Mouse (Mus musculus) kidney, adult 2 months (tissue): ENCODE data around the gene Pou4f1.

Source experiments
- CTCF ChIP-seq: fragments of 200-500 bp; conservative IDR thresholded peaks from 2 replicates; pipeline ENCODE4 v1.5.1; 2011; ENCODE audit warnings: low read depth, mild to moderate bottlenecking, control low read depth, low read length, moderate library complexity, mixed read lengths; ENCODE audit not compliant: insufficient read depth, insufficient read length
- POLR2A ChIP-seq: fragments of 200-500 bp; IDR thresholded peaks from one replicate; pipeline ENCODE4 v1.6.1; 2011; ENCODE audit warnings: low read depth, low read length, control low read depth

GRCm38 (mm10) chr14:104468623-104468970, 798 bp upstream of the Pou4f1 start:
- TF ChIP-seq POLR2A (no peak), CTCF (no peak)
